Mouse (Mus musculus) neural tube, embryonic 15.5 days (tissue): ENCODE data around the gene Lrtm1. TPM values are rescaled to one million over a fixed set of nuclear protein-coding genes. Genes with fewer than 3 reads are reported as not detected.

Source experiments
- ATAC-seq: fragments of 200-750 bp; cut with Nextera tagmentation; 2 replicates; pipeline ENCODE4 v1.8.0; 2017; ENCODE audit warnings: mild to moderate bottlenecking, moderate TSS enrichment, moderate library complexity; ENCODE audit not compliant: low FRiP score
- H3K27ac ChIP-seq: fragments of 300-500 bp; sonication (generic); replicated peaks from 2 replicates; pipeline ENCODE4 v1.5.1; 2015; ENCODE audit warnings: mild to moderate bottlenecking, inconsistent platforms
- H3K27me3 ChIP-seq: fragments of 300-500 bp; sonication (generic); replicated peaks from 2 replicates; pipeline ENCODE4 v1.6.1; 2015; ENCODE audit warnings: inconsistent platforms
- H3K36me3 ChIP-seq: fragments of 300-500 bp; sonication (generic); 2 replicates; pipeline ENCODE4 v1.6.1; 2015; ENCODE audit warnings: inconsistent platforms
- H3K4me1 ChIP-seq: fragments of 300-500 bp; sonication (generic); 2 replicates; pipeline ENCODE4 v1.6.1; 2015; ENCODE audit warnings: inconsistent platforms
- H3K4me2 ChIP-seq: fragments of 300-500 bp; sonication (generic); 2 replicates; pipeline ENCODE4 v1.6.1; 2015; ENCODE audit warnings: inconsistent platforms, mild to moderate bottlenecking, moderate library complexity
- H3K4me3 ChIP-seq: fragments of 300-500 bp; sonication (generic); replicated peaks from 2 replicates; pipeline ENCODE4 v1.5.1; 2015; ENCODE audit warnings: mild to moderate bottlenecking, inconsistent platforms
- H3K9ac ChIP-seq: fragments of 300-500 bp; sonication (generic); replicated peaks from 2 replicates; pipeline ENCODE4 v1.6.1; 2015; ENCODE audit warnings: mild to moderate bottlenecking, inconsistent platforms
- H3K9me3 ChIP-seq: fragments of 300-500 bp; sonication (generic); replicated peaks from 2 replicates; pipeline ENCODE4 v1.6.1; 2016; ENCODE audit warnings: inconsistent platforms
- WGBS: fragments of 180-500 bp; shearing (Covaris S2); methylation state at CpG from one replicate; pipeline ENCODE4 v1.1.7; 2015; ENCODE audit warnings: mixed read lengths; 5-methylcytosine and 5-hydroxymethylcytosine counted together
- polyA plus RNA-seq: library from polyadenylated mRNA; unstranded; fragments of >200 nt; fragmentation: Nextera tagmentation; extraction: Ambion mirVana; gene quantifications from 2 replicates; pipeline ENCODE4 v1.2.1, GENCODE M21; 2015

The Lrtm1 gene
- polyA plus RNA-seq, 1 experiment from 2014 or later: 0.37 TPM

GRCm38 (mm10) chr14:29082171-29082570 lies 64.2 kb downstream of the Lrtm1 start:
- WGBS: 97% methylated on average over 1 of the region's 1 CpGs
- no peak for ATAC-seq
- H3K4me2 ChIP-seq: no peak overlapping the region
- H3K27ac ChIP-seq: no peak overlapping the region
- H3K4me3 ChIP-seq: no peak overlapping the region
- H3K27me3 ChIP-seq: no peaks in the 10 kb centered on the region
- no peaks in the 10 kb centered on the region for H3K9me3 ChIP-seq
- no peak overlapping the region for H3K9ac ChIP-seq
- H3K4me1 ChIP-seq: peaks cover 4% of the 10 kb centered on the region; the same call in 1 of the 2 replicates
- no peaks in the 10 kb centered on the region for H3K36me3 ChIP-seq
